Mouse (Mus musculus) neural tube, embryonic 15.5 days (tissue): Measurements from ENCODE around the gene Tymp. TPM values are rescaled to one million over a fixed set of nuclear protein-coding genes. Genes with fewer than 3 reads are reported as not detected.

Experiments
- ATAC-seq: fragments of 200-750 bp; cut with Nextera tagmentation; 2 replicates; pipeline ENCODE4 v1.8.0; 2017; ENCODE audit warnings: mild to moderate bottlenecking, moderate TSS enrichment, moderate library complexity; ENCODE audit not compliant: low FRiP score
- H3K27ac ChIP-seq: fragments of 300-500 bp; sonication (generic); replicated peaks from 2 replicates; pipeline ENCODE4 v1.5.1; 2015; ENCODE audit warnings: mild to moderate bottlenecking, inconsistent platforms
- H3K27me3 ChIP-seq: fragments of 300-500 bp; sonication (generic); replicated peaks from 2 replicates; pipeline ENCODE4 v1.6.1; 2015; ENCODE audit warnings: inconsistent platforms
- H3K36me3 ChIP-seq: fragments of 300-500 bp; sonication (generic); 2 replicates; pipeline ENCODE4 v1.6.1; 2015; ENCODE audit warnings: inconsistent platforms
- H3K4me1 ChIP-seq: fragments of 300-500 bp; sonication (generic); 2 replicates; pipeline ENCODE4 v1.6.1; 2015; ENCODE audit warnings: inconsistent platforms
- H3K4me2 ChIP-seq: fragments of 300-500 bp; sonication (generic); 2 replicates; pipeline ENCODE4 v1.6.1; 2015; ENCODE audit warnings: inconsistent platforms, mild to moderate bottlenecking, moderate library complexity
- H3K4me3 ChIP-seq: fragments of 300-500 bp; sonication (generic); replicated peaks from 2 replicates; pipeline ENCODE4 v1.5.1; 2015; ENCODE audit warnings: mild to moderate bottlenecking, inconsistent platforms
- H3K9ac ChIP-seq: fragments of 300-500 bp; sonication (generic); replicated peaks from 2 replicates; pipeline ENCODE4 v1.6.1; 2015; ENCODE audit warnings: mild to moderate bottlenecking, inconsistent platforms
- H3K9me3 ChIP-seq: fragments of 300-500 bp; sonication (generic); replicated peaks from 2 replicates; pipeline ENCODE4 v1.6.1; 2016; ENCODE audit warnings: inconsistent platforms
- WGBS: fragments of 180-500 bp; shearing (Covaris S2); methylation state at CpG from one replicate; pipeline ENCODE4 v1.1.7; 2015; ENCODE audit warnings: mixed read lengths; 5-methylcytosine and 5-hydroxymethylcytosine counted together
- polyA plus RNA-seq: library from polyadenylated mRNA; unstranded; fragments of >200 nt; fragmentation: Nextera tagmentation; extraction: Ambion mirVana; gene quantifications from 2 replicates; pipeline ENCODE4 v1.2.1, GENCODE M21; 2015

Tymp gene
- polyA plus RNA-seq = 2.1 and 2.6 TPM in 2 replicates

DNA sequence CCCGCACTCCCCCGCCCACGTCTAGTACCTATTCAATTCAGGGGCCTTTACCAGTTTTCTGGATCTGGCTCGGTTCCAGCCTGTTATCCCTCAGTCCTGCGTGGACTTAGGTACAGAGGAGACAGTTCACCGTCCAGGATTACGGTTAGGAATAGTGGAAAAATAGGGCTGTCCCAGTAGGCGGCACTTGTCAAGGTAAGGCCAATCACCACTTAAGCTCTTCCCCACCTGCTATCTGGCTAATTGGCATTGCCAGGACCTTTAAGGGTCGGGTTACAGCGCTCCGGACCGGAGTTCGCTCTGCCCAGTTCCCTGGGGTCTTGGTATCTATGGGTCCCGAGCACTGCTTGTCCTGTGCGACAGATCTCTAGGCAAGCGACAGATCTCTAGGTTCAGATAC is at the start of gene Tymp:
Gene Tymp, minus strand, starts transcription at position 83 of the 400 bp plus-strand sequence.
- H3K36me3 ChIP-seq = peaks cover 8% of the 10 kb centered on the region
- WGBS = 20% methylated on average over 16 of the region's 16 CpGs
- peaks cover 46% of the 10 kb centered on the region for H3K27me3 ChIP-seq
- H3K27ac ChIP-seq = no peak within 1 kb of the TSS
- H3K4me2 ChIP-seq = no peak within 1 kb of the TSS
- no peak within 1 kb of the TSS for H3K4me3 ChIP-seq
- peaks cover 38% of the 10 kb centered on the region for H3K4me1 ChIP-seq
- no peak for ATAC-seq
- no peak within 1 kb of the TSS; the same call in 1 of the 2 replicates for H3K9ac ChIP-seq
- H3K9me3 ChIP-seq = no peaks in the 10 kb centered on the region

DNA sequence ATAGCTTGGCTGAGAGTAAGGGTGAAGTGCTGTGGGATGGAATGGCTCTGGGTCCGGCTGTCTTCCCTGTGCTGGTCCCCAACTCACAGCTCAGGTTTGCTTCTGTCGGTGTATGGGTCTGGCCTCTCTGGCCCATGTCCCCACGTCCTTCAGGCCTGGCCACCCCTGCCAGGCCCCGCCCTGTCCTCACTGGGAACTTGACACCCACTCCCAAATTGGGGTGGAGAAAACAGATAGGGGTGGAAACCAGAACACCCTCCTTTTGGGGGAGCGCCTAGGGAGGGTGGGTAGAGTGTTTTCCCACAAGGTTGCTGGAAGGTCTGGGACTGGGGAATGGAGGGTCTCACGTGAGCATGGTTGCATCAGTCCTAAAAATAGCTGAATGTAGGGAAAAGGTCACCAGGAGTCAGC is 48.9 kb upstream of the Tymp start, which contains the start of gene Cpt1b:
Gene Cpt1b, minus strand, starts transcription at position 153 of the 411 bp plus-strand sequence.
- H3K36me3 ChIP-seq = peaks cover 36% of the 10 kb centered on the region
- ATAC-seq = no peak
- 45% methylated on average over 6 of the region's 6 CpGs for WGBS
- no peak within 1 kb of the TSS for H3K9ac ChIP-seq
- H3K27ac ChIP-seq = no peak within 1 kb of the TSS
- H3K4me2 ChIP-seq = no peak within 1 kb of the TSS
- peaks cover 19% of the 10 kb centered on the region for H3K4me1 ChIP-seq
- H3K27me3 ChIP-seq = no peaks in the 10 kb centered on the region
- no peak within 1 kb of the TSS for H3K4me3 ChIP-seq
- no peaks in the 10 kb centered on the region for H3K9me3 ChIP-seq

DNA sequence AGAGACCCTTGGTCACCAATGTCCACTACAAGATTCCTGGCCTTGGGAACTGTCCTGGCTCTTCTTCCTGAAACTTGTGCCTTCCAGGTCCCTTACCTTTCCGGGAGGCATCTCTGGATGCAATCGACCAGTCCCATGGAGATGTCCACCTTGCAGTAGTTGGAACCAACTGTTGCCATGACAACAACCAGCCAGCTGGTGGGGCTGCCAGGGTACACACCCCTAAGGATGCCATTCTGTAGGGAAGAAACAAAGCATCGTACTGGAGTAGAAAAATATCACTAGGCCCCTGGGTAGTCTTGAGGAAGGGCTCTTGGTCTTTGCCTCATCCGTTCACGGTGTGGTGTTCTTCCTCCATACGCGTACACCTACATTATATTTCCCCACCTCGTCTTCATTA is 47.8 kb upstream of the Tymp start:
- H3K9me3 ChIP-seq = no peaks in the 10 kb centered on the region
- no peak overlapping the region for H3K27ac ChIP-seq
- H3K4me2 ChIP-seq = no peak overlapping the region
- H3K36me3 ChIP-seq = peaks cover 46% of the 10 kb centered on the region
- H3K9ac ChIP-seq = no peak overlapping the region
- H3K4me1 ChIP-seq = peaks cover 12% of the 10 kb centered on the region
- no peak overlapping the region for H3K4me3 ChIP-seq
- no peaks in the 10 kb centered on the region for H3K27me3 ChIP-seq
- 90% methylated on average over 8 of the region's 8 CpGs for WGBS
- no peak for ATAC-seq

DNA sequence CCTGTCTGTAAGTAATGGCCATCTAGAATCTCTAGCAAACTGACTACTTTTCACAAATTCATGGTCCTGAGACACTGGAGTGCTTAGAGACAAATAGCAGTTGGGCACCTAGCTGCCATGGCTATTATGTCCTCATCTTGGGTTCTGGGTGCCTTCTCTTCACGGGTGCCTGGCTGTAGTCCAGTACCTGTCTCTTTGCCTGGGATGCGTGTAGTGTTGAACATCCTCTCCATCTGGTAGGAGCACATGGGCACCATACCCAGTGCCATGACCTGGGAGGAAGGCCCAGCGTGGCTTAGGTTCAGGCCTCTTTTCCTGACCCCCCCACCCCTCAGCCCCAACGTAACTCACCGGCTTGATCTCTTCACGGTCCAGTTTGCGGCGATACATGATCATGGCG is 45.1 kb upstream of the Tymp start:
- Histone ChIP-seq H3K27me3 (no peaks in the 10 kb centered on the region), H3K36me3 (peaks cover 56% of the 10 kb centered on the region), H3K4me2 (no peak overlapping the region), H3K4me1 (no peaks in the 10 kb centered on the region), H3K27ac (no peak overlapping the region), H3K9me3 (no peaks in the 10 kb centered on the region), H3K9ac (no peak overlapping the region), H3K4me3 (no peak overlapping the region)
- ATAC-seq = no peak
- WGBS = 90% methylated on average over 9 of the region's 9 CpGs

DNA sequence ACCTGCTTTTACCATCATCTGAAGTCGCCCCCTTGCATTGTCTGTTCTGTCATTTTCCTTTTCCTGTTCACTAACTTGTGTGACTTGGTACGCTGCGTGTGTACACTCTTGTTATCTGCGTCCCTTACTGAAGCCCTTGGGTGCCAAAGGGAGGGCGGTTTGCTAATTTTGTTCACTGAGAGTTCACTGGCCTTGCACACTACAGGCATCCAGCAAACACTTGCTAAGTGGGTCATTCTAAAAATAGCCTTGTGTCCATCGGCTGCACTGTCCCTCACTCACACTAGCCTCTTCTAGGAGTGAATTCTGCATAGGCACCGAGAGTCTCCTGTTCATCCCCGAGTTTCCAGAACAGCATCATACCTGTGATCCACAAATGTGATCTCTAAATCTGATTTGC is 38.4 kb upstream of the Tymp start:
- no peak for ATAC-seq
- Histone ChIP-seq H3K9ac (no peak overlapping the region), H3K27ac (no peak overlapping the region), H3K4me2 (no peak overlapping the region), H3K9me3 (no peaks in the 10 kb centered on the region), H3K27me3 (no peaks in the 10 kb centered on the region), H3K36me3 (peaks cover 30% of the 10 kb centered on the region), H3K4me3 (no peak overlapping the region), H3K4me1 (no peaks in the 10 kb centered on the region)
- WGBS = 90% methylated on average over 8 of the region's 8 CpGs

DNA sequence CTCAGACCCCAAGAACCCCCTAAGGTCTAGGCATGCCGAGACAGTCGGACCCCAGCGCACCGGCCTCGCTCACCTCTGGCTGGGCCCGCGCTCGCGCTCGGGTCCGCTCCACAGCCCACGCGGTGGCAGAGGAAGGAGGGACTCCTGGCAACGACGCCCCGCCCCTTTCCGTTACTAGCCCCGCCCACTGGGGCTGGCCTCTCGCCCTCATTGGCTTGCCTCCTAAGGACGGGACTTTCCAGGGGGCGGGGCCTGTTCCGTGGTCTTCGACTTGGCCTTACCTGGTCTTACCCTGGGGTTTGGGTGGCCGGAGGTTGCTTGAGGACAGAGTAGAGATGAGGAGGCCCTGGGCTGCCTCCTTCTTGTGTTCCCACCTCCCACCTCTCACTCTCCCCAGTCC is 33.3 kb upstream of the Tymp start, which contains the start of gene Syce3:
Gene Syce3, minus strand, starts transcription at position 386 of the 400 bp plus-strand sequence.
- peaks cover 6% of the 10 kb centered on the region; the same call in 1 of the 2 replicates for H3K9me3 ChIP-seq
- H3K4me3 ChIP-seq = no peak within 1 kb of the TSS
- no peak for ATAC-seq
- WGBS = 86% methylated on average over 24 of the region's 24 CpGs
- H3K4me2 ChIP-seq = no peak within 1 kb of the TSS
- no peak within 1 kb of the TSS for H3K9ac ChIP-seq
- no peaks in the 10 kb centered on the region; the same call in 1 of the 2 replicates for H3K36me3 ChIP-seq
- no peaks in the 10 kb centered on the region for H3K4me1 ChIP-seq
- no peak within 1 kb of the TSS for H3K27ac ChIP-seq
- H3K27me3 ChIP-seq = no peaks in the 10 kb centered on the region

DNA sequence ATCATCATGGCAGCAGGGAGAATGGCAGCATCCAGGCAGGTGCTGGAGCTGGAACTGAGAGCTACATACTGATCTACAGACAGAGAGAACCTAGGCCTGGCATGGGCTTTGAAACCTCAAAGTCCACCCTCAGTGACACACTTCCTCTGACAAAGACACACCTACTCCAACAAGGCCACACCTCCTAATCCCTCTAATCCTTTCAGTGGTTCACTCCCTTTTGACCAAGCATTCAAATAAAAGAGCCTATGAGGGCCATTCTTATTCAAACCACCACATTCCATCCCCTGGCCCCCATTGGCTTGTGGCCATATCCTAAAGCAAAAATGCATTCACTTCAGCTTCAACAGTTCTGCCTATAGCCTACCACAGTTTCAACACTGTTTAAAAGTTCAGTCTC is 29.9 kb upstream of the Tymp start:
- Histone ChIP-seq H3K4me1 (no peaks in the 10 kb centered on the region), H3K9ac (no peak overlapping the region)
- ATAC-seq = no peak

DNA sequence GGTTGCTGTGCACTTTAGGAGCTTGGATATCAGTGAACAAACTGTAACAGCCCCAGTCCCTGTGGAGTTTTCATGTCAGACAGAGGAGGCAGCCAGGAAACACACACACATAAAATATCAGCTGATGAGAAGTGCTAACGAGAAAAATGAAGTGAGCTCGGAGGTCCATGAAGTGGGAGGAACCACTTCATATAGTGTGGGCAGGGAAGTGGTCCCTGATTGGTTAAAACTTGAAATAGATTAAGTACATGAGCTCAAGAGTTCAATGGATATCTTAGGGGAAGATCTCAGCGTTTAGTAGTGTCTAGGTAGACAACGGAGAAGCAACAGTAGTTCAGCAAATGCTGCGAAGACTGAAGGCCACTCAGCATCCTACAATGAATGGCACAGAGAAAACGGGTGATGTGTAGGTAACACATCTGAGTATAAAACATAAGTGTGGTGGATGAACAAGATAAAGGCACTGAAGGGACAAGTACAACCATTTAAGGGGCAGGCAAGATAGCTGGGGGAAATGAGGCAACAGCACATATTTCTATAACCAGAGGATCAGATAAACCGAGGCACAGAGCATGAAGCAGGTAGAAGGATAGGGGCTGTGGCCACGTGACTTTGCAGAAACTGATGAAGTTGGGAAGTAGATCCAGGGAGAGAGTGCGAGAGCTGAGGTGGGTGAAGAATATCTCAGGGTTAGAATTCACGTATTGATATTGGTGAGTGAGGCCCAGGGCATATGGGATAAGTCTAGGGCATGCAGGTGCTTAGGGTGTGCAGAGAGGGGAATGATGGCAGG is 28.2 kb upstream of the Tymp start:
- WGBS = 87% methylated on average over 10 of the region's 10 CpGs
- Histone ChIP-seq H3K4me2 (no peak overlapping the region), H3K27ac (no peak overlapping the region), H3K9ac (no peak overlapping the region), H3K9me3 (peaks cover 6% of the 10 kb centered on the region; the same call in 1 of the 2 replicates), H3K27me3 (no peaks in the 10 kb centered on the region), H3K36me3 (no peaks in the 10 kb centered on the region; the same call in 1 of the 2 replicates), H3K4me3 (no peak overlapping the region), H3K4me1 (no peaks in the 10 kb centered on the region)
- ATAC-seq = no peak

More for the DNA sequence above, 29.9 kb upstream of the Tymp start:
- Histone ChIP-seq H3K9me3 (peaks cover 6% of the 10 kb centered on the region; the same call in 1 of the 2 replicates), H3K4me2 (no peak overlapping the region), H3K36me3 (no peaks in the 10 kb centered on the region; the same call in 1 of the 2 replicates), H3K27me3 (no peaks in the 10 kb centered on the region), H3K27ac (no peak overlapping the region), H3K4me3 (no peak overlapping the region)

DNA sequence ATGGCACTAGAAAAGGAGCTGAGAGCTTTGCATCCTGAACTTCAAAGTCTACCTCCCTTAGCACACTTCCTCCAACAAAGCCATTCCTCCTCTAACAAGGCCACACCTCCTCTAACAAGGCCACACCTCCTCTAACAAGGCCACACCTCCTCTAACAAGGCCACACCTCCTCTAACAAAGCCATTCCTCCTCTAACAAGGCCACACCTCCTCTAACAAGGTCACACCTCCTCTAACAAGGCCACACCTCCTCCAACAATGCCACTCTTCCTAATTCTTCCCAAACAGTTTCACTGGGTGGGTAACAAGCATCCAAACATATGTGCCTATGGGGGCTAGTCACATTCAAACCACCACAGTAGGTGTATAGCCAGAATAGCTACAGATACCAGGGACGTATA is 25.6 kb upstream of the Tymp start:
- Histone ChIP-seq H3K36me3 (no peaks in the 10 kb centered on the region), H3K27ac (no peak overlapping the region), H3K9ac (no peak overlapping the region), H3K4me1 (no peaks in the 10 kb centered on the region), H3K27me3 (no peaks in the 10 kb centered on the region), H3K9me3 (no peaks in the 10 kb centered on the region), H3K4me3 (no peak overlapping the region), H3K4me2 (no peak overlapping the region)
- WGBS = 93% methylated on average over 1 of the region's 1 CpGs
- no peak for ATAC-seq

DNA sequence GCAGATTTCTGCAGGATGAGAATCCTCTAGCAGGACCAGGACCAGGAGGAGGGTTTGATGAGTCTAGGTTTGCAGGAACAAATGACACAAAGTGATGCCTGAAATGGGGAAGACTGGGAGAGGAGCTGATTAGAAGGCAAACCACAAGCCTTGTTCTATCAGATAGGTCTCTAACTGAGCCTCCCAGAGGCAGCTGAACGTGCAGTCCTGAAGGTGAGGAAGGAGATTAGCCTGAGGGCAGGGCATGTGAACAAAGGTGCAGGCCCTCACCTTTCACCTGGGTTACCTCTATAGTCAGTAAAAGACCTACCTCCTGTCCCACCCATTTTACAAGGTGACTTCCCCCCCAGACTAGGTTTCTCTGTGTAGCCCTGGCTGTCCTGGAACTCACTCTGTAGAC is 22.9 kb upstream of the Tymp start:
- Histone ChIP-seq H3K36me3 (no peaks in the 10 kb centered on the region), H3K4me2 (no peak overlapping the region), H3K9me3 (no peaks in the 10 kb centered on the region), H3K27me3 (no peaks in the 10 kb centered on the region), H3K4me1 (no peaks in the 10 kb centered on the region), H3K4me3 (no peak overlapping the region), H3K9ac (no peak overlapping the region), H3K27ac (no peak overlapping the region)
- 67% methylated on average over 1 of the region's 1 CpGs for WGBS
- no peak for ATAC-seq

DNA sequence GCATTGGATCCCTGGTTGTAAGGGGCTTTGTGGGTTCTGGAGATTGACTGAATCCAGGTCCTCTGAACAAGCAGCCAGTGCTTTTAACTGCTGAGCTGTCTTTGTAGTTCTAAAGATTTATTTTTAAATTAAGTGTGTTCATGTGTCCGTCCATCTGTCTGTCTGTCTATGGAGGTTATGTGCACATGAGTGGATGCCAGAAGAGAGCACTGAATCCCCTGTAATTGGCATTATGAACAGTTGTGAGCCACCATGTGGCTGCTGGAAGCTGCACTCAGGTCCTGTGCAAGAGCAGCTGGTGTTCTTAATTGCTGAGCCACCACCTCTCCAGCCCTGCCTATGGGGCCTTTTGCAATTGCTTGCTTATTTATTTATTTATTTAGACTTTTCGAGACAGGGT is 21.3 kb upstream of the Tymp start:
- H3K9ac ChIP-seq = no peak overlapping the region
- H3K4me1 ChIP-seq = no peaks in the 10 kb centered on the region
- WGBS = 63% methylated on average over 2 of the region's 2 CpGs
- no peak overlapping the region for H3K4me3 ChIP-seq
- H3K27ac ChIP-seq = no peak overlapping the region
- no peaks in the 10 kb centered on the region for H3K27me3 ChIP-seq
- H3K36me3 ChIP-seq = no peaks in the 10 kb centered on the region
- no peak overlapping the region for H3K4me2 ChIP-seq
- no peaks in the 10 kb centered on the region for H3K9me3 ChIP-seq
- no peak for ATAC-seq

DNA sequence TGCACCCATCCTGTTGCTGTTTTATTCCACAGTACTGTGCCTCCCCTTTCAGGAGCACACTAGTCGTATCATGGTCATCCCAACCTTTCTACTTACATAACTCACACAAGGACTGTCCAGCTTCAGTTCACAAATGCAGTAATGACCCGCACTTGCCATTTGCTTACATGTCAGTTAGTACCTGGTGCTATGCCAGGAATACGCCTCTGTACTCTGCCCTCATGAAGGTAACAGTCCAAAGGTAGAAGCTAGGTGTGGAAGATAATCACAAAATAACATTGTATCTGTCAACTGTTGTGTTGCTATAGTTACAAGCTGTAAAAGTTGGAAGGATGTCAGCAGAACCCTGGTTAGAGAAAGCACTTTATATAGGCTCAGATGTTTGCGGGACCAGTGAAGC is 20.0 kb upstream of the Tymp start:
- no peak for ATAC-seq
- Histone ChIP-seq H3K27ac (no peak overlapping the region), H3K4me2 (no peak overlapping the region), H3K9ac (no peak overlapping the region), H3K9me3 (no peaks in the 10 kb centered on the region), H3K27me3 (no peaks in the 10 kb centered on the region), H3K36me3 (no peaks in the 10 kb centered on the region), H3K4me1 (no peaks in the 10 kb centered on the region), H3K4me3 (no peak overlapping the region)
- WGBS = 89% methylated on average over 4 of the region's 4 CpGs
